Mouse (Mus musculus) cerebellum, adult 2 months (tissue): ENCODE results near the gene Xcr1. TPM values are rescaled to one million over a fixed set of nuclear protein-coding genes. Genes with fewer than 3 reads are reported as not detected.

ENCODE experiments used
- DNase-seq, 2 experiments: peaks; one replicate each; pipeline ENCODE4 v3.0.0; 2021
- H3K27ac ChIP-seq: fragments of 200-500 bp; 2 replicates; pipeline ENCODE4 v1.5.1; 2012; ENCODE audit warnings: low read length, control low read depth, inconsistent platforms; ENCODE audit not compliant: insufficient read depth
- H3K27me3 ChIP-seq: fragments of 200-500 bp; 2 replicates; pipeline ENCODE4 v1.6.1; 2012; ENCODE audit warnings: inconsistent platforms, mild to moderate bottlenecking, low read length, moderate library complexity; ENCODE audit not compliant: control insufficient read depth, insufficient read depth
- H3K4me1 ChIP-seq: fragments of 200-500 bp; 2 replicates; pipeline ENCODE4 v1.6.1; 2011; ENCODE audit warnings: low read length; ENCODE audit not compliant: control insufficient read depth, insufficient read depth
- H3K4me3 ChIP-seq: fragments of 200-500 bp; replicated peaks from 2 replicates; pipeline ENCODE3; 2011; ENCODE audit warnings: mild to moderate bottlenecking, low read depth, low read length, control low read depth; ENCODE audit not compliant: insufficient read depth
- CTCF ChIP-seq: fragments of 200-500 bp; IDR thresholded peaks from 2 replicates; pipeline ENCODE4 v1.5.1; 2011; ENCODE audit warnings: low read depth, mild to moderate bottlenecking, control low read depth, low read length, moderate library complexity, borderline replicate concordance; ENCODE audit not compliant: insufficient read depth
- POLR2A ChIP-seq: fragments of 200-500 bp; IDR thresholded peaks from 2 replicates; pipeline ENCODE4 v1.6.1; 2011; ENCODE audit warnings: low read length, control low read depth, borderline replicate concordance; ENCODE audit not compliant: insufficient read depth
- WGBS: fragments of 180-500 bp; shearing (Covaris S2); methylation state at CpG from one replicate; pipeline ENCODE4 v1.1.7; 2018; 5-methylcytosine and 5-hydroxymethylcytosine counted together
- polyA plus RNA-seq: library from polyadenylated mRNA; depleted of rRNA; stranded (reverse); fragments of >200 nt; gene quantifications from 2 replicates; pipeline ENCODE4 v1.2.3, GENCODE M21; 2012; rRNA removed

Xcr1 gene
- polyA plus RNA-seq, 1 experiment: not detected

DNA sequence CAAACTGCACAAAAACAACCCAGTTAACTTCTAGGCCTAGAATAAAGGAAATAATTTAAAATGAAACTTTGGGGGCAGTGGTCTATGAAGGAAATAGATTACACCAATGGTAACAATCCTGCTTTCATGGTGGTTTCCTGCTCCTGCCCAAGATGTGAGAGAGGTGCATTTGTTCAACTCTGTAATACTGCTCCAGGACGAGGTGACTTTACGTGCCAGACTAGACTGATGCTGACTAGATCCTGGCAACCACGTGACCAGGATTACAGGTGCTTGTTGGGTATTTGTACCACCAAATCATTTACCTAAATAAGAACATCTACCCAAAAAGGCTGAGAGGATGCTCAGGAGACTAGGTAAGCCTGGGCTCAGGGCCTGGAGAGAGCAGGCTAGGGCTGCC is 50.0 kb downstream of the Xcr1 start:
- Histone ChIP-seq H3K4me1 (peaks cover 17% of the 10 kb centered on the region), H3K27ac (no peak overlapping the region), H3K27me3 (no peaks in the 10 kb centered on the region), H3K4me3 (no peak overlapping the region)
- TF ChIP-seq CTCF (no peak), POLR2A (no peak)
- DNase-seq: no peak
- 94% methylated on average over 3 of the region's 3 CpGs for WGBS

- TF ChIP-seq POLR2A: no peak
- TF ChIP-seq CTCF: no peak
- DNase-seq: no peak
- Histone ChIP-seq H3K4me3 (no peak overlapping the region), H3K27me3 (no peaks in the 10 kb centered on the region), H3K27ac (no peak overlapping the region), H3K4me1 (no peaks in the 10 kb centered on the region; the same call in 1 of the 2 replicates)
- WGBS: 81% methylated on average over 7 of the region's 7 CpGs
These were observed 53.2 kb downstream of the Xcr1 start for GRCm38 (mm10) chr9:123808583-123808982.

DNA sequence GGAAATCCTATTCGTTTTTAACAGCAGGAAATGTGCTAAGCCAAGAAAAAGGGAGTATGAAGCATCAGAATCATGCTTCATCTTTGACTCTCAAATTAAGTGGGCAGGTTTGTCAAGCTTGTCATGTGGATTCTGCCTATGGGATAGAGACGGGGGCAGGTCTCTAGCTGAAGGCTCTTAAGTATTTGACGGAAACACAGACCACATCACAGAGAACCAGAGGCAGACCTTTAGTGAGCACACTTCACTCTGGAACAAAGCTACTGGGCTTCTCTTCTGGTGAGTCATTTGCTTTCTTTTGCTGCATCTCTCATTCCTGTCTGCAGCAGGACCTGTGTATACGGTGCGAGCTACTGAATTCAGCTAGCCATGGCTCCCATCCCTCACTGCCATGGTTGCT is 55.6 kb downstream of the Xcr1 start, which contains the start of gene Cxcr6:
Gene Cxcr6 (plus strand): TSS at position 209 of the 400 bp plus-strand sequence.
- DNase-seq: no peak
- TF ChIP-seq CTCF: no peak
- TF ChIP-seq POLR2A: no peak
- H3K27me3 ChIP-seq: no peaks in the 10 kb centered on the region
- WGBS: 89% methylated on average over 5 of the region's 5 CpGs
- H3K4me1 ChIP-seq: no peaks in the 10 kb centered on the region
- no peak within 1 kb of the TSS for H3K4me3 ChIP-seq
- no peak within 1 kb of the TSS for H3K27ac ChIP-seq

GRCm38 (mm10) chr9:123805241-123805640 is 56.6 kb downstream of the Xcr1 start:
- 94% methylated on average over 2 of the region's 2 CpGs for WGBS

GRCm38 (mm10) chr9:123802896-123803295 is 58.9 kb downstream of the Xcr1 start:
- DNase-seq: no peak
- no peaks in the 10 kb centered on the region for H3K27me3 ChIP-seq
- H3K4me1 ChIP-seq: no peaks in the 10 kb centered on the region
- no peak overlapping the region for H3K4me3 ChIP-seq
- TF ChIP-seq POLR2A (no peak), CTCF (no peak)
- no peak overlapping the region for H3K27ac ChIP-seq

More at GRCm38 (mm10) chr9:123805241-123805640, 56.6 kb downstream of the Xcr1 start:
- DNase-seq: no peak
- no peaks in the 10 kb centered on the region for H3K4me1 ChIP-seq
- no peaks in the 10 kb centered on the region for H3K27me3 ChIP-seq
- H3K4me3 ChIP-seq: no peak overlapping the region
- TF ChIP-seq POLR2A: no peak
- H3K27ac ChIP-seq: no peak overlapping the region

DNA sequence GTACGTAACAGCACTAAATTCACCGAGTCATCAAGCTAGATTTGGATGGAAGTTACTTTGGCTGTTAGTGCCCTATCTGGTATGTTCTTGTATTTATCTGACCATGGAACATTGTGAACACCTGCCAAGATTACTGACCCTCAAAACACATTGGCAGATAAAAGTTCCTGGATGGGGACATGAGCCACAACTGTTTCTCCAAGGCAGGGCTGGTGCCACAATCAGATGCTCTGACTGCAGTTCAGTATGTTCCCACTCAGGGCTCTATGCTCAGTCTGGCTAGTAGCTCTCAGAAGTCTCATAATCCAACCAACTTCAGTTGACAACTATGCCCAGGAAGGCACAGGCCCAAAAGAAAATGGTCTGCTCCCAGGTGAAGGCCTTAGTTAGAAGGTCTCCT is 59.4 kb downstream of the Xcr1 start:
- Histone ChIP-seq H3K27me3 (no peaks in the 10 kb centered on the region), H3K4me3 (no peak overlapping the region), H3K27ac (no peak overlapping the region), H3K4me1 (no peaks in the 10 kb centered on the region)
- WGBS: 92% methylated on average over 2 of the region's 2 CpGs
- no peak for DNase-seq
- TF ChIP-seq CTCF (no peak), POLR2A (no peak)

Other genes with a start within 250 kb of the Xcr1 start
- 0.25 and 0.41 TPM in 2 replicates for gene Slc6a20b, start 229.5 kb downstream of the Xcr1 start, polyA plus RNA-seq
- gene Ccr9, start 183.6 kb downstream of the Xcr1 start, polyA plus RNA-seq: 0.11 and 0.20 TPM in 2 replicates
- 10.8 and 18.8 TPM in 2 replicates for gene Slc6a20a, start 183.1 kb downstream of the Xcr1 start, polyA plus RNA-seq
- 22.4 and 25.3 TPM in 2 replicates for gene Lztfl1, start 144.3 kb downstream of the Xcr1 start, polyA plus RNA-seq
- gene Cxcr6, start 55.6 kb downstream of the Xcr1 start, polyA plus RNA-seq: 0.06 and 0.07 TPM in 2 replicates
- gene Fyco1, start 10.1 kb downstream of the Xcr1 start, polyA plus RNA-seq: 17.6 and 18.0 TPM in 2 replicates
- 0.13 and 0.16 TPM in 2 replicates for gene Ccr1, start 106.7 kb upstream of the Xcr1 start, polyA plus RNA-seq
- 0.10 TPM in 1 of 2 replicates, not detected in the other for gene Ccr1l1, start 116.4 kb upstream of the Xcr1 start, polyA plus RNA-seq
- gene Ccr3, start 159.9 kb upstream of the Xcr1 start, polyA plus RNA-seq: not detected in 2 replicates
- 0.10 and 0.13 TPM in 2 replicates for gene Ccr2, start 239.9 kb upstream of the Xcr1 start, polyA plus RNA-seq